Mouse (Mus musculus): Measurements from ENCODE around the gene Gm28305.

DNA sequence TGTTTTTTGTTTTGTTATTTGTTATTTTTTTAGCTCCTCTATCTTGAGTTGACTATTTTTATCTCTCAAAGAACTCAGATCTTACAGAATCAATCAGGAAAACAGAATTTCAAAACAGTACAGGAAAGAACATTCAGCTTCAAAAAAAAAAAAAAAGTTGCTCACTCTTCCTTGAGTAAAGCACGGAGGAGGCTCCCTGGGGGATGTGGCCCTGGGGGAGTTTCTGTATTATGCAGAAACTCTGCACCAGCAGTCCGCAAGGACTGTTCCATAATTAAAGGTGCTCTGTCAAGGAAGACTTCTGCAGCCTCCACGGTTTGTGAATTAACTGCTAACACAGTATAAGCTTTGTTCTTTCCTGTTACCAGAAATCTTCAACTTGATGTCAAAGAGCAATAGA is 61.0 kb downstream of the Gm28305 start:
- no peak for TF ChIP-seq POLR2A (IDR thresholded peaks at IDR 0.05; ENCODE audit: insufficient read length, low read depth)
- no peak for TF ChIP-seq MYOD1 (IDR thresholded peaks at IDR 0.05; ENCODE audit: control insufficient read depth in 1 of 3, insufficient read length in 2 of 3, low read depth in 2 of 3)
- TF ChIP-seq REST (IDR thresholded peaks at IDR 0.05; ENCODE audit: insufficient read depth, insufficient read length), result no peak
- TF ChIP-seq TCF3 (IDR thresholded peaks at IDR 0.05; ENCODE audit: insufficient read length, low read depth), result no peak

Data from myocyte (in vitro differentiated cells).